Mouse (Mus musculus) kidney, postnatal 4 days (tissue): ENCODE results near the gene Vmn1r138.
"Not testable (repeated sequence)": the region's sequence is repeated elsewhere in the genome, so short reads cannot be mapped to it uniquely, and the experiment has no call there.

Experiments used
- DNase-seq, 2 experiments: peaks; one replicate each; pipeline ENCODE4 v3.0.0; 2021; ENCODE audit warnings: mixed read lengths in 2 of 2

Gene Vmn1r138

GRCm38 (mm10) chr7:22028797-22029196 lies at the start of gene Vmn1r138:
Gene Vmn1r138 (minus strand): TSS chr7:22028897.
- not testable (repeated sequence) for DNase-seq

- not testable (repeated sequence) for DNase-seq
Measured at GRCm38 (mm10) chr7:22068757-22069156, 40.1 kb upstream of the Vmn1r138 start, which contains the start of gene Vmn1r139. Gene Vmn1r139 (plus strand): TSS chr7:22069057.

- DNase-seq, result not testable (repeated sequence)
Measured at GRCm38 (mm10) chr7:22056205-22056604, 27.5 kb upstream of the Vmn1r138 start, which contains the start of gene Gm6176. Gene Gm6176 (minus strand): TSS chr7:22056305.

- DNase-seq, result not testable (repeated sequence)
Measured at GRCm38 (mm10) chr7:21994287-21994686, 34.4 kb downstream of the Vmn1r138 start, which contains the start of gene Vmn1r137. Gene Vmn1r137 (plus strand): TSS chr7:21994587.
